Mouse (Mus musculus) heart, embryonic 14.5 days (tissue): ENCODE measurements around the gene Podxl2. TPM values are rescaled to one million over a fixed set of nuclear protein-coding genes. Genes with fewer than 3 reads are reported as not detected.

Experiments used
- ATAC-seq: fragments of 200-750 bp; cut with Nextera tagmentation; 2 replicates; pipeline ENCODE4 v1.8.0; 2017; ENCODE audit warnings: low read depth, moderate TSS enrichment; ENCODE audit not compliant: insufficient number of reproducible peaks, insufficient read depth, low FRiP score
- H3K27ac ChIP-seq, 2 experiments: fragments of 200-500 bp in 1 of 2; fragments of 300-500 bp in 1 of 2; sonication (generic) in 1 of 2; replicated peaks in 1 of 2; 2 replicates each; pipeline ENCODE4 v1.5.1; 2012 to 2014; ENCODE audit warnings: low read depth in 2 of 2, low read length in 2 of 2, control low read depth in 1 of 2, mild to moderate bottlenecking in 1 of 2, mixed read lengths in 1 of 2; ENCODE audit not compliant: control insufficient read depth in 1 of 2, insufficient read depth in 1 of 2
- H3K27me3 ChIP-seq: fragments of 300-500 bp; sonication (generic); 2 replicates; pipeline ENCODE4 v1.6.1; 2014; ENCODE audit warnings: mild to moderate bottlenecking, low read length, control low read depth; ENCODE audit not compliant: control insufficient read depth, insufficient read depth
- H3K36me3 ChIP-seq: fragments of 300-500 bp; sonication (generic); 2 replicates; pipeline ENCODE4 v1.6.1; 2014; ENCODE audit warnings: mild to moderate bottlenecking, control low read depth, low read length, mixed read lengths; ENCODE audit not compliant: control insufficient read depth, insufficient read depth
- H3K4me1 ChIP-seq, 2 experiments: fragments of 200-500 bp in 1 of 2; fragments of 300-500 bp in 1 of 2; sonication (generic) in 1 of 2; 2 replicates each; pipeline ENCODE4 v1.6.1; 2012 to 2014; ENCODE audit warnings: low read length in 2 of 2, control low read depth in 1 of 2, mixed read lengths in 1 of 2; ENCODE audit not compliant: control insufficient read depth in 2 of 2, insufficient read depth in 2 of 2
- H3K4me2 ChIP-seq: fragments of 300-500 bp; sonication (generic); 2 replicates; pipeline ENCODE4 v1.6.1; 2014; ENCODE audit warnings: mild to moderate bottlenecking, low read length
- H3K4me3 ChIP-seq, 2 experiments: fragments of 200-500 bp in 1 of 2; fragments of 300-500 bp in 1 of 2; sonication (generic) in 1 of 2; 2 replicates each; pipeline ENCODE4 v1.5.1; 2012 to 2014; ENCODE audit warnings: low read length in 2 of 2, mild to moderate bottlenecking in 2 of 2, control low read depth in 1 of 2, low read depth in 1 of 2, moderate library complexity in 1 of 2; ENCODE audit not compliant: control insufficient read depth in 1 of 2, insufficient read depth in 1 of 2
- H3K9ac ChIP-seq: fragments of 300-500 bp; sonication (generic); 2 replicates; pipeline ENCODE4 v1.6.1; 2014; ENCODE audit warnings: mild to moderate bottlenecking, low read length
- H3K9me3 ChIP-seq: fragments of 300-500 bp; sonication (generic); 2 replicates; pipeline ENCODE4 v1.6.1; 2016; ENCODE audit warnings: low read length, control low read depth; ENCODE audit not compliant: control insufficient read depth
- WGBS: fragments of 180-500 bp; shearing (Covaris S2); extraction: QIAGEN DNeasy Blood & Tissue Kit; methylation state at CpG from one replicate; pipeline ENCODE4 v1.1.7; 2014; 5-methylcytosine and 5-hydroxymethylcytosine counted together
- polyA plus RNA-seq: library from polyadenylated mRNA; unstranded; fragments of >200 nt; fragmentation: Nextera tagmentation; extraction: Ambion mirVana; gene quantifications from 2 replicates; pipeline ENCODE4 v1.2.1, GENCODE M21; 2014

The Podxl2 gene
- polyA plus RNA-seq, 1 experiment from 2014 or later, result 51.6 TPM

GRCm38 (mm10) chr6:88889410-88890042 lies 14.7 kb upstream of the Podxl2 start:
- Histone ChIP-seq H3K27ac (no peak overlapping the region), H3K9me3 (no peaks in the 10 kb centered on the region), H3K4me2 (no peak overlapping the region), H3K4me1 (no peaks in the 10 kb centered on the region), H3K27me3 (no peaks in the 10 kb centered on the region), H3K4me3 (no peak overlapping the region), H3K36me3 (peaks cover 100% of the 10 kb centered on the region), H3K9ac (no peak overlapping the region)
- ATAC-seq, result no peak
- WGBS, result 78% methylated on average over 13 of the region's 13 CpGs

GRCm38 (mm10) chr6:88886417-88886967 lies 11.6 kb upstream of the Podxl2 start:
- Histone ChIP-seq H3K27ac (no peak overlapping the region), H3K27me3 (no peaks in the 10 kb centered on the region), H3K4me1 (no peaks in the 10 kb centered on the region), H3K36me3 (peaks cover 98% of the 10 kb centered on the region), H3K9me3 (no peaks in the 10 kb centered on the region), H3K4me2 (no peak overlapping the region), H3K4me3 (no peak overlapping the region), H3K9ac (no peak overlapping the region)
- 87% methylated on average over 2 of the region's 2 CpGs for WGBS
- ATAC-seq, result no peak

GRCm38 (mm10) chr6:88885644-88886416 lies 11.0 kb upstream of the Podxl2 start:
- Histone ChIP-seq H3K9me3 (no peaks in the 10 kb centered on the region), H3K9ac (no peak overlapping the region), H3K4me1 (no peaks in the 10 kb centered on the region), H3K4me3 (no peak overlapping the region), H3K36me3 (peaks cover 96% of the 10 kb centered on the region), H3K27ac (no peak overlapping the region), H3K4me2 (no peak overlapping the region), H3K27me3 (no peaks in the 10 kb centered on the region)
- WGBS, result 93% methylated on average over 12 of the region's 12 CpGs
- no peak for ATAC-seq

GRCm38 (mm10) chr6:88884690-88885089 lies 9.8 kb upstream of the Podxl2 start:
- Histone ChIP-seq H3K27me3 (no peaks in the 10 kb centered on the region), H3K36me3 (peaks cover 89% of the 10 kb centered on the region), H3K27ac (no peak overlapping the region), H3K4me3 (no peak overlapping the region), H3K4me1 (no peaks in the 10 kb centered on the region), H3K9me3 (no peaks in the 10 kb centered on the region), H3K4me2 (no peak overlapping the region), H3K9ac (no peak overlapping the region)
- WGBS, result 93% methylated on average over 17 of the region's 17 CpGs
- ATAC-seq, result no peak

GRCm38 (mm10) chr6:88884195-88884594 lies 9.4 kb upstream of the Podxl2 start:
- H3K9me3 ChIP-seq, result no peaks in the 10 kb centered on the region
- H3K4me1 ChIP-seq, result no peaks in the 10 kb centered on the region
- H3K4me3 ChIP-seq, result no peak overlapping the region
- WGBS, result 86% methylated on average over 10 of the region's 10 CpGs
- ATAC-seq, result no peak
- no peaks in the 10 kb centered on the region for H3K27me3 ChIP-seq
- H3K9ac ChIP-seq, result no peak overlapping the region
- peaks cover 84% of the 10 kb centered on the region for H3K36me3 ChIP-seq
- H3K27ac ChIP-seq, result no peak overlapping the region
- H3K4me2 ChIP-seq, result no peak overlapping the region

GRCm38 (mm10) chr6:88881334-88881733 lies 6.5 kb upstream of the Podxl2 start:
- no peak overlapping the region for H3K4me3 ChIP-seq
- WGBS, result 87% methylated on average over 7 of the region's 7 CpGs
- no peak overlapping the region for H3K27ac ChIP-seq
- H3K4me1 ChIP-seq, result no peaks in the 10 kb centered on the region
- no peak for ATAC-seq
- H3K9ac ChIP-seq, result no peak overlapping the region
- no peaks in the 10 kb centered on the region for H3K27me3 ChIP-seq
- peaks cover 56% of the 10 kb centered on the region for H3K36me3 ChIP-seq
- H3K4me2 ChIP-seq, result no peak overlapping the region
- H3K9me3 ChIP-seq, result no peaks in the 10 kb centered on the region

- 63% methylated on average over 4 of the region's 4 CpGs for WGBS
- ATAC-seq, result no peak
- peaks cover 0 to 2% of the 10 kb centered on the region in 2 experiments; a peak in 1 of 4 replicates for H3K4me1 ChIP-seq
- no peaks in the 10 kb centered on the region for H3K9me3 ChIP-seq
- no peak overlapping the region for H3K27ac ChIP-seq
- peaks cover 37% of the 10 kb centered on the region for H3K36me3 ChIP-seq
- H3K27me3 ChIP-seq, result peaks cover 11% of the 10 kb centered on the region
- H3K4me2 ChIP-seq, result no peak overlapping the region
- no peak overlapping the region for H3K4me3 ChIP-seq
- H3K9ac ChIP-seq, result no peak overlapping the region
These were observed 4.6 kb upstream of the Podxl2 start for GRCm38 (mm10) chr6:88879471-88879870.
